Mouse (Mus musculus): Measurements from ENCODE around the gene Exoc6b.

Gene Exoc6b

DNA sequence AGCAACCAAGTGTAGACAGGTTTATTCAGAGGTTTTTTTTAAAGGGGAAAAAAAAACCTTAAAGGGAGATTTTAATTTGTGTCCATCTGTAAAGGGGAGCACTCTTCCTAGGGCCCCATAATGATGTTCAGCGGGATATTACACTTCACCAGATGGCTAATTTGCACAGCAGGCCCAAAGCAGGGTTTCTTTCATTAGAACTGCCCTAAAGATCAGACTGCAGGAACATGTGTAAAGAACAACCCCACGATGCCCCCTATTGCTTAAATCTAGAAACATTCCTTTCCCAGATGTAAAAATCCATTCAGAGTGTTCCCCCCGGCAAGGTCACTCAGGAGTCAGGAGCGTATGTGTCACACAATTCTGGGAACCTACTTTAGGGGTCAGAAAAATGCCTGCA is 202.2 kb downstream of the Exoc6b start:
- peak; percentile 12 for DNase-seq

- no peak for DNase-seq
These were observed 204.7 kb downstream of the Exoc6b start for GRCm38 (mm10) chr6:84864625-84865024.

DNA sequence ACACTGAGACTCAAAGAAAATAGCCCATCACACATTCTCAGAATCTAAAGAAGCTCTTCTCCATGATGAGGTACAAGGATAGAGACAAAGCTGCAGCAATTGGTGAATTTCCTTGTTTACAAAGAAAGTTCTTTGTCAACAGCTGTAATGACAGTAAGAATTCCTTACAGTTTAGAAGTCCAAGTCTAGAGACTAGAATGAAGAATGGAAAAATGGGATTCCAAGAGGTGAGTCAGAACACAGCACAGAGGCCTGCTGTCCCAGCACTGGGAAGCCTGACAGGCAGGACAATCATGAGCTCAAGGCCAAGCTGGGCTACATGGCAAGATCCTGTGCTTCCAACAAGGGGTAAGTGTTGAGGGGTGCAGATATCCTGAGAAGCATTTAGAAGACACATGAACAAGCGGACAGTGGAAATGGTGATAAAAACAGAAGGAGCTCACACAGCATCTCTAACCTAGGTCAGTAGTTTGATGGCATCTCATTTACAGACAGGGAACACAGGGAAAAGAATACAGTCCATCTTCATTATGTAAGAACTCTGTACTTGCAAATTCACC is 205.4 kb downstream of the Exoc6b start:
- DNase-seq, result no peak

GRCm38 (mm10) chr6:84845665-84846064 is 223.6 kb downstream of the Exoc6b start:
- DNase-seq, result no peak

- DNase-seq, result no peak
These were observed 228.2 kb downstream of the Exoc6b start for GRCm38 (mm10) chr6:84841138-84841537.

- DNase-seq, result no peak
These were observed 261.8 kb downstream of the Exoc6b start for GRCm38 (mm10) chr6:84807546-84807945.

DNA sequence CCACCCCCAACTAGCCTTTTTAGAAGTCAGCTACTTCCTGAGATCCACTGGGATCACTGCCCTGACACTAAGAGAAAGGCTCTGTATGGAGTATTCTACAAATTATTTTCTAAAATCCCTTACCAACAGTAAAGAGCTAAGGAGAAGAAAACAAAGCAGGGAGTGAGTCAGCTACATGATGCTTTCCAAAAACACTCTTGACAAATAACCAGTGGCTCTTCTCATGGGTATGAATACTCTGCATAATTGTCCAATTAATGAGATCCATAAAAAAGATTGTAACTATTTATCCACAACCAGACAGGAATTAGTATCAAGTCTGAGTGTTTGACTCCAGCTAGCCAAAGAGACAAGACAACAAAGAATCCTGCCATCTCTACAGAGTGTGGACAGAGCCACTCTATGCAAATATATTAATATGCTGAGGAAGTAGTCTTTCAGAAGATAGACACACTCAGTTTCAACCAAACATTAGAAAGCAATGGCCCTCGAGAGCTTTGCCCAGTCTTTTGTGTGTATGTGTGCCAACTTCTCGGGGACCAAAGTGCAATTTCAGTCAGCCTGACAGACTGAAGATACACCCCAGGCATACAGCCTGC is 263.1 kb downstream of the Exoc6b start:
- DNase-seq, result no peak

GRCm38 (mm10) chr6:84798736-84799135 is 270.6 kb downstream of the Exoc6b start:
- no peak for DNase-seq

DNA sequence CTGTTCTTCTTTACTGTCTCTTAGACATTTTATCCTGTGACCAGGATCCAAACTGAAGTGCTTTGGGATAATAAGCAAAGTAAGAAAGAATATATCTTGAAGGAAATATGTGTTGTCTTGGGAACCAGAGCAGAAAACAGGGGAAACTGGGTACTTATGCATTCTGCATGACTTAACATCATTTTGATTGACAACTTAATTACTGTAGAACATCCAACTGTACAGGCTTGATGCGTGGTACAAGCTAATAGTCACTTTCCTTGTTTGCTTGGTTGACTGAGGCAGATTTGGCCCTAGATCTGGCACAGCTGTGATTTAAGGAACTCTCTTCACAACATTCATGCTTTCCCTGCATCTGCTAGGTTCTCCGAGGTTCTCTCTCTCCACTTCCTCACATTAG is 285.3 kb downstream of the Exoc6b start:
- DNase-seq, result no peak

DNA sequence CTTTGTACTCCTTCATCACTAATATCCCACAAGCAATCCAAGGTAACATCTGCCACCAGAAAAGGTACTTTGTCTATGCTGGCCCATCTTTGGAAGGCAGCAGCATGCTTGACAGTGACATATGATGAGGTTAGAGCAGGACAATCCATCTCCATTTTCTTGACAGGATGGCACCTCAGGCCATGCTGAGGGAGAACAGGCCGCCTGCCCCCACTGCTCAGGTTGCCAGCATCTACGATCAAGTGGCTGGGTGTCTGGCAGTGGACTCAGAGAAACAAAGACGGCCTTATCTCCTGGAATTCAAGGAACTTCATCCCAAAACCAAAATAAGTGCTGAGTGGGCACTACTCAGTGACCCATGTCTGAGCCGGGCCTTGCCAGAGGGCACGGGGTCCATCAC is 289.3 kb downstream of the Exoc6b start:
- no peak for DNase-seq

- DNase-seq, result no peak
These were observed 290.3 kb downstream of the Exoc6b start for GRCm38 (mm10) chr6:84778970-84779369.

- DNase-seq, result no peak
These were observed 293.4 kb downstream of the Exoc6b start for GRCm38 (mm10) chr6:84775908-84776307.

GRCm38 (mm10) chr6:84755266-84755665 is 314.0 kb downstream of the Exoc6b start:
- DNase-seq, result no peak

DNA sequence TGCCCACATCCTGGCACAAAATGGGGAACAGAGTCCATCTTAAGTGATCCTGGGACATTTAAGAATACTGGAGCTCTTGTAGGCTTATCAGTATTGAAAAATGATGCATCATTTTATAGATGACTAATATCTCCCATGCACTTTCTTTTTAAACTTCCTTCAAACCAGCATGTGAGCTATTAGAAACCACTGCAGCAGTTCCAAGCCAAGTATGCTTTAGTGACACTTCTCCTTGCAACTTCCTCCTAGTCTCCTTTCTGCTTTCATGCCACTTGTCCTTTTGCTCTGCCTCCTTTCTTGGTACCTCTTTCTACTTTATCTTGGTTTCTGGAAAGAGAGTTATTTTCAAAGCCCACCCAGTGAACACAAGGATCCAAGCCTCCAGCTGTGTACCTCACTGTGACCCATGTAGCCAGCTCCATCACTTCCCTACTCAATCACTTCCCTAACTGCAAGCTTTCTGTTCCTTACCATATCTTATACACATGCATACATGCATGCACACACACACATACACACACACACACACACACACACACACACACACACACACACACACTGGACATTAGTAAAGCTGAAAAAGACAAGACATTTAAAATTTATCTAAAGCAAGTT is 316.4 kb downstream of the Exoc6b start:
- DNase-seq, result no peak

GRCm38 (mm10) chr6:84751409-84751808 is 317.9 kb downstream of the Exoc6b start:
- DNase-seq, result no peak

- no peak for DNase-seq
These were observed 322.4 kb downstream of the Exoc6b start for GRCm38 (mm10) chr6:84746847-84747395.

DNA sequence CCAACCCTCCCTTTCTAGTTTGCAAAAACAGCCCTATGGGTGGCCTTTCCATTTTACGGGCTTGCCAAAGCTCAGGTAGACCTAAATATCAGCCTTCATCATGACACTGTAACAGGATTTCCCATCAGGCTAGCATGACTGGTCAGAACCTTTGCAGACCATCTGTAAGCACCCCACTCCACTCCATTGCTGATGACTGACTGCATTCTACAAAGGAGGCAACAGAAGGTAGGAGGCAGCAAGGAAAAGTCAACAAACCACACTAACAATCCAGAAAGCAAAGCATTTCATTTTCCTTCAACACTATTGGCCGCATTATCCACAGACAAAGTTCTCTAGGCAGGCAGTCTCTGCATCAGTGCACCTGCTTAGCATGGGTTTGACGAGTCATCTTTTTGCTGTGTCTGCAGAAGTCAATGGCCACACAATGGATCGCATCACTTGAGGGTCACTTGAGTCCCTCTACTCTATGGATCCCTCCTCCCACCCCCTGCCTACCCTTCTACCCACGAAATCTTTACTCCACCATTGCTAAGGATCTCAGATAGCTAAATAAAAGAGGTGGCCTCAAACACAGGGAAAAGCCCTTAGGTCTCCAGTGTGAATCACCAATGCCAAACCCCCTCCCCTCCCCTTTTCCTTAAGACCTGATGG is 323.0 kb downstream of the Exoc6b start:
- DNase-seq, result no peak

- no peak for DNase-seq
These were observed 323.7 kb downstream of the Exoc6b start for GRCm38 (mm10) chr6:84745570-84745969.

DNA sequence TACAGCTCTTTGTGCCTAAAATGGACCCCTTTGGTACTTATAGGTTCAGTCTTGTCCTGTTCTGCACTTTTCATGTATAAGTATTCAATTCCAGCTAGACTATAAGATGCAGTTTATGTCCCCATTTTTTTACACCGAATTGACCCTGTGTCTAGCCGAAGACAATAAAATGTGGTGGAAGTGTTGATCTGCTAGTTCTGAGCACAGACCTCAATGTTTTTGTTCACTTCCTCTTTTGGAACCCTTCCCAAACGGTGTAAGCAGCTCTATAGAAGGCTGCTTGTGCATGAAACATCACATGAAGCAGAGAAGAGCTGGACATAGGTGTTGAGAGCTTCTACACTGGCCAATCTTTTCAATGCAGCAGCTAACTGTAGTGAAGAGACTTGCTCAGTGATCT is 327.1 kb downstream of the Exoc6b start:
- DNase-seq, result no peak

DNA sequence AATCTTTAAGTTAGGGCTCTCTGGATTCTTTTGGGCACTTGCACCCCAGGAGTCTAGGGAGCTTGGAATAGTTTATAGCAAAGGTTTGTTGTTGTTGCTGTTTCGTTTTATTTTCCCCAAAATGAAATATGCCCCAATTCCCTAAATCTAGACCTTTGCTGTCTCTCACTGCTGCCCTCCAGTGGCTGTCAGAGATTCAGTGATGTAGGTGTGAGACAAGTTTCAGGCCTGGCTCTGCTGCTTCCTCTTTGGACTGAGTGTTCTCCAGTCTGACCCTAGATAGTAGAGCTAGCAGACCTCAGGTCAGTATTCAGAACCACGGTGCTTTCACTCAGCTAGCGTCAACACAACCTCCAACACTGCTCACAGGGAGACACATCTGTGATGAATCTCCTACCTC is 332.4 kb downstream of the Exoc6b start:
- DNase-seq, result peak; percentile 13

DNA sequence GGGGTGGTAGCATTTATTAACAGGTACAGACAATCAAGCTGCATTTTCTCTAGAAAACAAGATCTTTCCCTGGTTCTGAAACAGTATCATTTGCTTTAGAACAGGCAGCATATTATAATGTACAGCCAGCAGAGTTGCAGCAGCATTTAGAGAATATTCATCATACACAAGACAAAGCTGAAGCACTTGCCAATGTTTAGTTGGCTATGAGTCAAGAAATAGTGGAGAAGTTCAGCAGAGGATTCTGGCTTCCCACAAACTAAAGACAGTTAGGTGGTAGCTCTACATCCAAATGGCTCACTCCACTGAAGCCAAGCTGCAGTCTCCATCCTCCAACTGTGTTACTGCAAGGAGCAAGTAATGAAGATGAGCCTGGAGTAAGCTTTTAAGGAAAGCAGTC is 342.4 kb downstream of the Exoc6b start:
- no peak for DNase-seq

DNA sequence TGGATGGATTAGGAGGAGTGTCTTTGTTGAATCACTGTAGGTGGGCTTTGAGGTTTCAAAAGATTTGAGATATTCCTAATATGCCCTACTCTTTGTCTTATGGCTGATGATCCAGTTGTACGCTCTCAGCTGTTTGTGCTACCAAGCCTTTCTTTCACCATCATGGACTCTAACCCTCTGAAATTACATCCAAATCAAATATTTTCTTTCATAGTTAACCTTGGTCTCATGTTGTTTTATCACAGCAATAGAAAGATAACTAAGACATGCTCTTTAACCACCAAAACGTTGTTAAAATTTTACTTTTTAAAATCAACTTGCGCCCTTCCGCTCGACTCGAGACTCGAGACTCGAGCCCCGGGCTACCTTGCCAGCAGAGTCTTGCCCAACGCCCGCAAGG is 356.1 kb downstream of the Exoc6b start:
- no peak for DNase-seq

GRCm38 (mm10) chr6:84710831-84711230 is 358.5 kb downstream of the Exoc6b start:
- no peak for DNase-seq

- DNase-seq, result no peak
These were observed 360.7 kb downstream of the Exoc6b start for GRCm38 (mm10) chr6:84708631-84709030.
